Mouse (Mus musculus): ENCODE data around the gene Nudt16l1.

- TF ChIP-seq CTCF (IDR thresholded peaks at IDR 0.05; ENCODE audit: low read depth) = no peak
- no peak for TF ChIP-seq EP300 (IDR thresholded peaks at IDR 0.05; ENCODE audit: low read depth)
These were observed 1.8 kb downstream of the Nudt16l1 start for GRCm38 (mm10) chr16:4940311-4940850.
